Mouse (Mus musculus): ENCODE measurements at regions not wholly inside any gene's neighbourhood (a gene's known extent, or its start where the extent isn't known, plus 50 kb on each side); places are given as distances from the start of the nearest gene placed in this dataset.

DNA sequence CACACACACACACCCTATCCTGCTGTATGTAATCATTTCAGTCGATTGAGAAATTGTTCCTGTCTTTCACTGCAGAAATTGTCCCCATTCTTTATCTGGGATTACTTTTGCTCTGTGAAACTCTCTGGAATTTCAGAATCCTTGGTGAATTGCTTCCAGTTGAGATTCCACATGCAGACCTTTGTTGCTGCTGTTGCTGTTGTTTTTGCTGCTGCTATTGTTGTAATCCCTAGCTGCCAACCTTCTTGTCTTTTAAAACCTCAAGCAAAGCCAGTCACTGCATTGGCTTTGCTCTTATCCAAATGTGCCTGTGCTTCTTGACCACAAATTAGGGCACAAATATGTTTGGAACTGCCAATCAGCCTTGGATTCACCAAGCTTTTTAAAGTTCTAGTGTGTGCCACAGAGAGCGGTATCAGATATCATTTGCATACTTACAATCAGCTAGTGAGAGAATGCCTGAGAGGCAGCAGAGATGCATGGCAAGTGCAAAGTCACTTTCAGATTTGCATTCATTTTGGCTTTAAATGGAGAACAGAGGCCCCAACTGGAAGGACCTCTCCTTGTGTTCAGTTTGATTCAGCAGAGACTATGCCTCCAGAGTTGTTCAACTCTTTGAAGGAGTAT lies 1187.0 kb upstream of the Map3k7 start:
- H3K27ac ChIP-seq (ENCODE audit: low read depth, low read length): no peak overlapping the region
- ATAC-seq: no peak
- no peak overlapping the region for H3K4me2 ChIP-seq (replicated peaks; ENCODE audit: low read depth)
- no peak overlapping the region for H3K9ac ChIP-seq (ENCODE audit: low read depth, low read length)
- H3K4me1 ChIP-seq (replicated peaks; ENCODE audit: control insufficient read depth, insufficient read depth, low read length): no peaks in the 10 kb centered on the region
- no peak for TF ChIP-seq CTCF (IDR thresholded peaks at IDR 0.05; ENCODE audit: low read depth)
- H3K9me3 ChIP-seq (ENCODE audit: control insufficient read depth): no peaks in the 10 kb centered on the region
- WGBS: 83% methylated on average over 2 of the region's 2 CpGs
- H3K4me3 ChIP-seq (ENCODE audit: low read depth, low read length): no peak overlapping the region
- H3K36me3 ChIP-seq (ENCODE audit: control insufficient read depth, insufficient read depth): no peaks in the 10 kb centered on the region
- H3K27me3 ChIP-seq (replicated peaks; ENCODE audit: control insufficient read depth, insufficient read depth, low read length): no peaks in the 10 kb centered on the region

DNA sequence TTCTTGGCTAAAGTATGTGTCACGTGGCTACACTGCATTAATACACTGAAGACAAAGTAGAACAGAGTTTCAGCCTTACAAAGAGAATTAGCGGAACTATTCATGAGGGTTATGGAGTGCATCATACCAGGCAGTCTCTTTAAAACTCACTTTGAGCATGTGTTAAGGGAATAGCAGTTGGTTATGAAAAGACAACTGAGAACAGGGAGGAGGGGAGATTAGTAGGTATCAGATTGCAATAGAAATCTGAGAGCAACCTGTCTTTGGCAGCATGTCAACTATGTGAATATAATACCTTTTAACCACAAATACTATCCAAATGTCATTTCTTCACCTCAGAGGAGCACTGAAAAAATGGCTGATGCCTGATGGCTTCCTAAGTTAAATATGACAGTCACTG lies 1182.2 kb upstream of the Map3k7 start:
- H3K4me1 ChIP-seq (replicated peaks; ENCODE audit: control insufficient read depth, insufficient read depth, low read length): no peaks in the 10 kb centered on the region
- no peaks in the 10 kb centered on the region for H3K36me3 ChIP-seq (ENCODE audit: control insufficient read depth, insufficient read depth)
- H3K9ac ChIP-seq (ENCODE audit: low read depth, low read length): no peak overlapping the region
- no peak overlapping the region for H3K4me3 ChIP-seq (ENCODE audit: low read depth, low read length)
- H3K27me3 ChIP-seq (replicated peaks; ENCODE audit: control insufficient read depth, insufficient read depth, low read length): no peaks in the 10 kb centered on the region
- ATAC-seq: no peak
- 74% methylated on average over 2 of the region's 2 CpGs for WGBS
- H3K9me3 ChIP-seq (ENCODE audit: control insufficient read depth): no peaks in the 10 kb centered on the region
- TF ChIP-seq CTCF (IDR thresholded peaks at IDR 0.05; ENCODE audit: low read depth): no peak
- no peak overlapping the region for H3K4me2 ChIP-seq (replicated peaks; ENCODE audit: low read depth)
- H3K27ac ChIP-seq (ENCODE audit: low read depth, low read length): no peak overlapping the region

DNA sequence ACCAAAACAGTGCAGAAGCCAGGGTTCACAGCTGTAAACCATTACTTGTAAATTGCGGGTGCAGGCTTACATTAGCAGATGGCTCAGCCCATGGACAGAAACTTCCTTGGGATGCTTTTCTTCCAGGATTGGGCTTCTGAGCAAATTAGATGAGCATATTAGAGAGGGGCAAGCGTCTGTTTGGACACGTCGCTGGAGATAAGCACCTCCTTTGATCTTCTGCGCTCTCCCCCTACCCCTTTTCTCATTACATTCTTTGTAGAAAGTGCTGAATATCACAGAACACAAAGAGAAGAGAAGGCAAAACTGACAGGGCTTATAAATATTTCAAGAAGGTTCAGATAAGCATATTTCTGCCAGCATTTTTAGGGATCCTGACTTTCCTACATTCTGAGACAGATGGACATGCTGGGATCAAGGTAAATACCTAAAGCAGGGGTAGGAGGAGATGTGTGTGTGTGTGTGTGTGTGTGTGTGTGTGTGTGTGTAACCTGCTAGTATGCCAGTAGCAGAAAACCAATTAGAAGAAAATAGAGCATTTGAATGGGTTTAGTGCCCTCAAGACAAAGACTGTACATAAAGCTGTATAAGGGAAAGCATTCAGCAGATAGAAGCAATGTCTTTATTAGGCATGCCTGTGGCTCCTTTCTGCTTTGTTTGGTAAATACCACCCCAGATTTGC lies 1173.8 kb upstream of the Map3k7 start:
- no peaks in the 10 kb centered on the region for H3K9me3 ChIP-seq (ENCODE audit: control insufficient read depth)
- no peak for ATAC-seq
- H3K4me2 ChIP-seq (replicated peaks; ENCODE audit: low read depth): no peak overlapping the region
- TF ChIP-seq CTCF (IDR thresholded peaks at IDR 0.05; ENCODE audit: low read depth): no peak
- H3K36me3 ChIP-seq (ENCODE audit: control insufficient read depth, insufficient read depth): no peaks in the 10 kb centered on the region
- H3K27me3 ChIP-seq (replicated peaks; ENCODE audit: control insufficient read depth, insufficient read depth, low read length): no peaks in the 10 kb centered on the region
- no peak overlapping the region for H3K27ac ChIP-seq (ENCODE audit: low read depth, low read length)
- H3K9ac ChIP-seq (ENCODE audit: low read depth, low read length): no peak overlapping the region
- 27% methylated on average over 5 of the region's 5 CpGs for WGBS
- no peaks in the 10 kb centered on the region for H3K4me1 ChIP-seq (replicated peaks; ENCODE audit: control insufficient read depth, insufficient read depth, low read length)
- no peak overlapping the region for H3K4me3 ChIP-seq (ENCODE audit: low read depth, low read length)

DNA sequence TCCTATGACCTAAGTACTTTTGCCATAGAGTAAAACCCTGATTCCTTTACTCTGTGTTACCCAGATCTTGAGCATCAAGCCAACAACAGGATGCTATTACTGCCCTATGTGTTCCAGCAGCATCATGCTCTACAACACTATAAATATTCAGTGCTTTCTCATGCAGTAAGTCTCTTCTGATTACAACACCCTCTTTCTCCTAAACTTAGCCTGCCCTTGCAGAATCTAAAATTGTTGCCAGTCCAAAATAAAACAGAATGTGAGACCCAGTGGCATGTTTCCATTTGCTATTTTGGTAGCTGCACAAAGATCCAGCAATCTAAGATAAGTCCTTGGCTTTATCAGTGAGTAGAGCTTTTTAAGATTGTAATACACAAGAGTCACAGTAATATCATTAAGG lies 1154.1 kb upstream of the Map3k7 start:
- Histone ChIP-seq H3K4me3 (ENCODE audit: low read depth, low read length) (no peak overlapping the region), H3K9ac (ENCODE audit: low read depth, low read length) (no peak overlapping the region), H3K36me3 (ENCODE audit: control insufficient read depth, insufficient read depth) (no peaks in the 10 kb centered on the region), H3K27ac (ENCODE audit: low read depth, low read length) (no peak overlapping the region), H3K4me2 (replicated peaks; ENCODE audit: low read depth) (no peak overlapping the region), H3K4me1 (replicated peaks; ENCODE audit: control insufficient read depth, insufficient read depth, low read length) (no peaks in the 10 kb centered on the region), H3K9me3 (ENCODE audit: control insufficient read depth) (no peaks in the 10 kb centered on the region), H3K27me3 (replicated peaks; ENCODE audit: control insufficient read depth, insufficient read depth, low read length) (no peaks in the 10 kb centered on the region)
- no peak for TF ChIP-seq CTCF (IDR thresholded peaks at IDR 0.05; ENCODE audit: low read depth)
- ATAC-seq: no peak

DNA sequence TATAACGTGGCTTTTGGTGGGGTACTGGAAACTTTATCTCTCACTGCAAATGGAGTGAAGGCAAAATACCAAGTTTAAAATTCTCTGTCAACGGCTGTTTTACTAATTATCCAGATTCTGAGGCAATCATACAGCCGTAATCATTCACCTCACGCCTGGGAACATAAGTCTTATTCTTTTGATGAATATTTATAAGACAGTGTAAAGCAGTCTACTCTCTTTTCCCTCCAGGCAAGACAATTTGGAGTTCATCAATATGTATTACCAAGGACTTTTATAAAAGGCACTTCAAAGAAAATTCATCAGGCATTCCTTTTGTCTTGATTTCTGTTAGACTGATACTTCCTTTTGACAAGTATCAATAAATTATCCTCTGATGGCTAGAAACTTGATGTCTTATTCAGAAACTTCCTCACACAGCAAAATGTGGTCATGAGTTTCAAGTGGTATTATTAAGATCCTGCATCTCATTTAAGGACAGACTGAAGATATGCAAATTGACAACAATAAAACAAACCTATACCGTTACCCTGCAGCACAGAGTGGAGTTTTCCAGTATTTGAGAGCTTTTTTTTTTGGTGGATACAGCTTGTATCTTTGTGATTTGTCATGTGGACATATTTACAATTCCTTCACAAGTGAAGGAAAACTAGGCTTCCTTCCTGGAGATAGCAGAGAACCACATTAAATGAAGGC lies 1108.4 kb upstream of the Map3k7 start:
- 70% methylated on average over 5 of the region's 5 CpGs for WGBS
- H3K4me3 ChIP-seq (ENCODE audit: low read depth, low read length): no peak overlapping the region

DNA sequence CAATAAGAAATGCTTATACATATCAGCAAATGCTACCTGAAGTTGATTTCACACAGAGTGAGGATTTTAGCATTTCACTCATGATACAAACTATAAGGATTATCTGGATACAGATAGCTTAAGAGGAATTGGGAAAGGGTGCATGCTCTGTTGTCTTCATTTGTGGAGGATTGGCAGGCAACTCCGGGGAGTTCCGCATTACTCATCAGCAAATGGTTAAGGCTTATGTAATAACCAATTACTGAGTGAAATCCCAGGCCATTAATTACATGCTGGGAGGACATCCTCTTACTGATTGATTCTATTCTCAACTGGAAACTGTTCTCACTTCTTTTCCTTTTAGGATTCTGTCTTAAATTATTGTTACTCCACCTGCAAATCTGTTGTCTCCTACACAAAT lies 1058.9 kb upstream of the Map3k7 start:
- no peak for ATAC-seq
- no peaks in the 10 kb centered on the region for H3K4me1 ChIP-seq (replicated peaks; ENCODE audit: control insufficient read depth, insufficient read depth, low read length)
- H3K4me3 ChIP-seq (ENCODE audit: low read depth, low read length): no peak overlapping the region
- H3K4me2 ChIP-seq (replicated peaks; ENCODE audit: low read depth): no peak overlapping the region
- H3K27ac ChIP-seq (ENCODE audit: low read depth, low read length): no peak overlapping the region
- H3K27me3 ChIP-seq (replicated peaks; ENCODE audit: control insufficient read depth, insufficient read depth, low read length): no peaks in the 10 kb centered on the region
- no peaks in the 10 kb centered on the region for H3K9me3 ChIP-seq (ENCODE audit: control insufficient read depth)
- no peak for TF ChIP-seq CTCF (IDR thresholded peaks at IDR 0.05; ENCODE audit: low read depth)
- 80% methylated on average over 2 of the region's 2 CpGs for WGBS
- no peaks in the 10 kb centered on the region for H3K36me3 ChIP-seq (ENCODE audit: control insufficient read depth, insufficient read depth)
- H3K9ac ChIP-seq (ENCODE audit: low read depth, low read length): no peak overlapping the region

More for the DNA sequence above, 1108.4 kb upstream of the Map3k7 start:
- Histone ChIP-seq H3K9ac (ENCODE audit: low read depth, low read length) (no peak overlapping the region), H3K36me3 (ENCODE audit: control insufficient read depth, insufficient read depth) (no peaks in the 10 kb centered on the region), H3K27ac (ENCODE audit: low read depth, low read length) (no peak overlapping the region), H3K4me2 (replicated peaks; ENCODE audit: low read depth) (no peak overlapping the region), H3K9me3 (ENCODE audit: control insufficient read depth) (no peaks in the 10 kb centered on the region), H3K27me3 (replicated peaks; ENCODE audit: control insufficient read depth, insufficient read depth, low read length) (no peaks in the 10 kb centered on the region), H3K4me1 (replicated peaks; ENCODE audit: control insufficient read depth, insufficient read depth, low read length) (no peaks in the 10 kb centered on the region)
- no peak for ATAC-seq
- no peak for TF ChIP-seq CTCF (IDR thresholded peaks at IDR 0.05; ENCODE audit: low read depth)
